Mouse (Mus musculus): ENCODE data around the gene Fam167b. TPM values are rescaled to one million over a fixed set of nuclear protein-coding genes. Genes with fewer than 3 reads are reported as not detected.
A peak's percentile ranks its signal among the peaks of the same experiment; 100 is the strongest.

Gene Fam167b
- total and polyA plus RNA-seq, 3 experiments, result 1.1 to 1.2 TPM; not detected in 1

DNA sequence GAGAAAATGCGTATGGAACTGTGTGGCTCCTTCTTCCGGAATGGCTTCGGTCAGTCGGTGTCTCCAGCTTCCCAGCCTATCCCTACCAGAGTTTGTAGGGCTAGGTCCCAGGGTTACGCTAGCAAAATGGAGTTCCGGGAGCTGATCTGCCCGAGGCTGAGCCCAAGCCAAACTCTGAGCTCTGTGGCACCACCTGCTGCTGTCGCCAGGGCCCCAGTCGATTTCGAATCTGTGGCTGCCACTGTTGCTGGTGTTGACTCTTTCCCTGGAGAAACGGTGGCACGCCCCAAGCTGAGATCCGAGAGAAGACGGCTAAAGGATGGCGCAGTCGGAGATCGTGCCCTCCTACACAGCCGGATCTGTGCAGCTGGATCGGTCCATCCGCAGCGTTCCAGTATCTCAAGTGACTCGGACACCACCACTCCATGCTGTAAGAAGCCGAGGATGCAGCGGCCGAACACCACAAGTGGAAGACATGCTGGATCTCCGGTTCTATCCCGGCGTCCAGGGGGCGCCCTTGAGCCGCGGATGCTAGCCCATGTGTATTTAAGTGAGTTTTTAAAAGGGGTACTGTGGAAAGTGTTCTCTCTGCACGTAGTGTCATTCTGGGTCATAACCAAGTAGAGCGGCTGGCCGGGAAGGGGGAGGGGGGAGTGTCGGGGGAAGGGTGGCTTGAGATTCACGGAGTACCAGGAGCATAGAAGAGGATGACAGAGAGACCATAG, 6.7 kb upstream of the Fam167b start:
- dilution Hi-C loops (cut with MboI; ENCODE audit: extremely low pct_ligation_motif_present, extremely low pct_unique_long_range_greater_than_20kb, low sequenced_read_pairs), result no loop called here
- DNase-seq (ENCODE audit: extremely low read depth), result peak; percentile 93

DNA sequence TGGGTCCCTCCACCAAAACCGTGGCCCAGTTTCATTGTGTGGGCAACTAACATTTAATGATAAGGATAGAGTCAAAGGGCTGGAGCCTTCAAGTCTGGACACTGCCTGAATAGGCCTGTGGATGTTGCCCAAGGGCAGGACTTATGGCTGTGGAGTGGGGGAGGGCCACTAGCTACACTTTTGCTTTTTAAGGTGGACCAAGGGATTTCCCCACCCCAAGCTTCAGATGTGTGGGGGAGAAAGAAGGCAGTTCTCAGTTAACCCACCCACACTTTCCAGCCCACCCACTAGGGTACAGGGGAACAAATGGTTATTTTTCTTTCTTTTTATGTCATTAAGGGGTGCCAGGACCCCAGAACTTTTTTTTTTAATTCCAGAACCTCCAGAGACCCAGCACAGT, 6.0 kb upstream of the Fam167b start:
- H3K4me2 ChIP-seq (ENCODE audit: insufficient read depth, low read depth, poor library complexity, severe bottlenecking), result peak overlapping the region; percentile 75
- in situ Hi-C loops (cut with MboI; ENCODE audit: low pct_ligation_motif_present, low pct_unique_long_range_greater_than_20kb, low sequenced_read_pairs), result no loop called here
- no peaks in the 10 kb centered on the region for H3K9me3 ChIP-seq (replicated peaks; ENCODE audit: low read length)
- no peaks in the 10 kb centered on the region for H3K27me3 ChIP-seq (replicated peaks)
- peaks cover 8% of the 10 kb centered on the region for H3K79me2 ChIP-seq (replicated peaks; ENCODE audit: control insufficient read depth, extremely low read depth, insufficient read depth, poor library complexity, severe bottlenecking)
- dilution Hi-C loops (cut with MboI; ENCODE audit: extremely low pct_ligation_motif_present, extremely low pct_unique_long_range_greater_than_20kb, low sequenced_read_pairs), result no loop called here
- H3K4me1 ChIP-seq (ENCODE audit: control insufficient read depth in 1 of 2, insufficient read depth in 2 of 2), result peaks cover 10 to 43% of the 10 kb centered on the region in 2 experiments
- peak; percentile 86 for DNase-seq (ENCODE audit: extremely low read depth)
- H3K27ac ChIP-seq (ENCODE audit: insufficient read depth, low read depth), result peak overlapping the region; percentile 92
- peaks cover 0 to 18% of the 10 kb centered on the region in 2 experiments for H3K36me3 ChIP-seq (replicated peaks in 1 of 2; ENCODE audit: control insufficient read depth in 1 of 2, insufficient read depth in 1 of 2, low read length in 1 of 2)
- peak overlapping the region; percentile 87 for H3K9ac ChIP-seq (ENCODE audit: insufficient read depth, low read depth)
- peak overlapping the region; percentile 51 to 69 (median 60) for H3K4me3 ChIP-seq (replicated peaks in 1 of 3; ENCODE audit: low read depth in 2 of 3, low read length in 2 of 3, poor library complexity in 1 of 3)
- TF ChIP-seq SMC3 (IDR thresholded peaks at IDR 0.05; ENCODE audit: low read depth, low read length) (no peak), GABPA (IDR thresholded peaks at IDR 0.05; ENCODE audit: insufficient replicate concordance, low read depth, low read length) (no peak), HCFC1 (IDR thresholded peaks at IDR 0.05; ENCODE audit: low read depth, low read length) (peak; percentile 50; the same call in 1 of the 2 replicates), POLR2A (IDR thresholded peaks at IDR 0.05; ENCODE audit: low read depth, low read length) (peak; percentile 43; the same call in 1 of the 2 replicates), KAT2A (IDR thresholded peaks at IDR 0.05; ENCODE audit: insufficient replicate concordance, low read length) (no peak), BHLHE40 (IDR thresholded peaks at IDR 0.05; ENCODE audit: low read depth, low read length) (peak; percentile 41; the same call in 1 of the 2 replicates), ETS1 (conservative IDR thresholded peaks at IDR 0.05; ENCODE audit: low read depth, low read length) (peak; percentile 56), ELF1 (IDR thresholded peaks at IDR 0.05; ENCODE audit: low read depth, low read length) (no peak), CTCF (conservative IDR thresholded peaks at IDR 0.05 in 1 of 2, IDR thresholded peaks at IDR 0.05 in 1 of 2; ENCODE audit: low read depth in 2 of 2, low read length in 2 of 2) (no peak), NELFE (IDR thresholded peaks at IDR 0.05; ENCODE audit: low read depth, low read length) (0 out of 2 replicates have a peak, but pooled peaks have one; percentile 35), RCOR1 (conservative IDR thresholded peaks at IDR 0.05; ENCODE audit: low read depth, low read length) (peak; percentile 40; the same call in 1 of the 2 replicates), JUN (IDR thresholded peaks at IDR 0.05; ENCODE audit: insufficient read depth, low read depth, low read length) (no peak; the same call in 1 of the 2 replicates), TBP (conservative IDR thresholded peaks at IDR 0.05; ENCODE audit: low read depth, low read length) (peak; percentile 78), IRF4 (IDR thresholded peaks at IDR 0.05; ENCODE audit: low read depth, low read length) (peak; percentile 75), ZMIZ1 (IDR thresholded peaks at IDR 0.05; ENCODE audit: low read depth, low read length) (no peak), UBTF (IDR thresholded peaks at IDR 0.05; ENCODE audit: low read depth, low read length) (no peak), TCF12 (IDR thresholded peaks at IDR 0.05; ENCODE audit: low read depth, low read length) (peak; percentile 73; the same call in 1 of the 2 replicates), EP300 (IDR thresholded peaks at IDR 0.05; ENCODE audit: low read length) (peak; percentile 77), PAX5 (IDR thresholded peaks at IDR 0.05; ENCODE audit: low read length) (no peak), CHD2 (IDR thresholded peaks at IDR 0.05; ENCODE audit: low read length) (peak; percentile 93), SIN3A (IDR thresholded peaks at IDR 0.05; ENCODE audit: low read length) (peak; percentile 53), ZNF384 (IDR thresholded peaks at IDR 0.05; ENCODE audit: low read depth, low read length) (peak; percentile 59)

More for the DNA sequence above, 6.7 kb upstream of the Fam167b start:
- in situ Hi-C loops (cut with MboI; ENCODE audit: low pct_ligation_motif_present, low pct_unique_long_range_greater_than_20kb, low sequenced_read_pairs), result no loop called here
- Histone ChIP-seq H3K9ac (ENCODE audit: insufficient read depth, low read depth) (peak overlapping the region; percentile 87), H3K9me3 (replicated peaks; ENCODE audit: low read length) (no peaks in the 10 kb centered on the region), H3K27me3 (replicated peaks) (no peaks in the 10 kb centered on the region), H3K36me3 (replicated peaks in 1 of 2; ENCODE audit: control insufficient read depth in 1 of 2, insufficient read depth in 1 of 2, low read length in 1 of 2) (peaks cover under 1 to 25% of the 10 kb centered on the region in 2 experiments), H3K4me2 (ENCODE audit: insufficient read depth, low read depth, poor library complexity, severe bottlenecking) (peak overlapping the region; percentile 75), H3K27ac (ENCODE audit: insufficient read depth, low read depth) (peak overlapping the region; percentile 92), H3K4me1 (ENCODE audit: control insufficient read depth in 1 of 2, insufficient read depth in 2 of 2) (peaks cover 10 to 39% of the 10 kb centered on the region in 2 experiments), H3K4me3 (replicated peaks in 1 of 3; ENCODE audit: low read depth in 2 of 3, low read length in 2 of 3, poor library complexity in 1 of 3) (peak overlapping the region; percentile 51 to 69 (median 60)), H3K79me2 (replicated peaks; ENCODE audit: control insufficient read depth, extremely low read depth, insufficient read depth, poor library complexity, severe bottlenecking) (peaks cover 8% of the 10 kb centered on the region)
- TF ChIP-seq CHD2 (IDR thresholded peaks at IDR 0.05; ENCODE audit: low read length) (peak; percentile 86), MAFK (IDR thresholded peaks at IDR 0.05; ENCODE audit: insufficient replicate concordance, low read length) (no peak), MAX (IDR thresholded peaks at IDR 0.05; ENCODE audit: low read length) (peak; percentile 58; the same call in 1 of the 2 replicates), BHLHE40 (IDR thresholded peaks at IDR 0.05; ENCODE audit: low read depth, low read length) (no peak), ZNF384 (IDR thresholded peaks at IDR 0.05; ENCODE audit: low read depth, low read length) (no peak), MAZ (IDR thresholded peaks at IDR 0.05; ENCODE audit: low read depth, low read length) (no peak; the same call in 1 of the 2 replicates), MXI1 (IDR thresholded peaks at IDR 0.05; ENCODE audit: low read depth, low read length) (peak; percentile 86), IRF4 (IDR thresholded peaks at IDR 0.05; ENCODE audit: low read depth, low read length) (no peak; the same call in 1 of the 2 replicates), RAD21 (IDR thresholded peaks at IDR 0.05; ENCODE audit: low read depth, low read length) (peak; percentile 70), ETS1 (conservative IDR thresholded peaks at IDR 0.05; ENCODE audit: low read depth, low read length) (no peak; the same call in 1 of the 2 replicates), TBP (conservative IDR thresholded peaks at IDR 0.05; ENCODE audit: low read depth, low read length) (peak; percentile 59), TCF12 (IDR thresholded peaks at IDR 0.05; ENCODE audit: low read depth, low read length) (peak; percentile 46), POLR2AphosphoS2 (IDR thresholded peaks at IDR 0.05; ENCODE audit: low read depth, low read length) (no peak), POLR2A (IDR thresholded peaks at IDR 0.05; ENCODE audit: low read depth, low read length) (peak; percentile 52), E2F4 (IDR thresholded peaks at IDR 0.05; ENCODE audit: insufficient replicate concordance, low read depth, low read length) (no peak), RCOR1 (conservative IDR thresholded peaks at IDR 0.05; ENCODE audit: low read depth, low read length) (no peak), ELF1 (IDR thresholded peaks at IDR 0.05; ENCODE audit: low read depth, low read length) (peak; percentile 54), KAT2A (IDR thresholded peaks at IDR 0.05; ENCODE audit: insufficient replicate concordance, low read length) (no peak), SIN3A (IDR thresholded peaks at IDR 0.05; ENCODE audit: low read length) (peak; percentile 41), CTCF (conservative IDR thresholded peaks at IDR 0.05 in 1 of 2, IDR thresholded peaks at IDR 0.05 in 1 of 2; ENCODE audit: low read depth in 2 of 2, low read length in 2 of 2) (peak; percentile 34 to 89), SMC3 (IDR thresholded peaks at IDR 0.05; ENCODE audit: low read depth, low read length) (peak; percentile 59), CHD1 (IDR thresholded peaks at IDR 0.05; ENCODE audit: low read depth, low read length) (no peak), MYC (IDR thresholded peaks at IDR 0.05; ENCODE audit: low read depth, low read length) (peak; percentile 90), NRF1 (IDR thresholded peaks at IDR 0.05; ENCODE audit: low read depth, low read length) (0 out of 2 replicates have a peak, but pooled peaks have one; percentile 8), JUND (conservative IDR thresholded peaks at IDR 0.05; ENCODE audit: low read depth, low read length) (no peak)
